Mouse (Mus musculus): ENCODE results near the gene Bach2.

DNA sequence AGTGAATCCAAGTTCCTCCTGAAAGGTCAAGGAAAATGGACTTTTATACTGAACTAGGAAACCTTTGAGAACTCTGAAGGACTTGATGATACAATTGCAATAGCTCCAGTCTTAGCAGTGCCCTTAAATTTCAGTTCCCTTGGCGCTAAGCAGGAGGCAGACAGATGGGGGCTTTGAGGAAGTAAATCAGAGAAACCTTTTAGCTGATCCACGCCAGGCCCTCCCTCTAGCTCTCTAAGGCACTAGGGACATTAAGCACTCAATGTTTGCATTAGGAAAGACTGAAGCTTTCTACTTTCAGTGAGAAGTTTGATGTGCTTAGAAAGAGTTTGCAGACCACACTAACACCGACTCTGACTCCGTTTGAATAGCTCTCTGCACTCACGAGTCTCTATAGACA is 247.2 kb downstream of the Bach2 start:
- TF ChIP-seq POLR2A (IDR thresholded peaks at IDR 0.05; ENCODE audit: low read depth, low read length) (no peak), CTCF (IDR thresholded peaks at IDR 0.05; ENCODE audit: extremely low read depth, insufficient read depth, insufficient read length, insufficient replicate concordance) (no peak)

Measured in spleen, adult 2 months (tissue).